8 mouse cellular contexts compared by ENCODE assay signal in the genomic region with DNA sequence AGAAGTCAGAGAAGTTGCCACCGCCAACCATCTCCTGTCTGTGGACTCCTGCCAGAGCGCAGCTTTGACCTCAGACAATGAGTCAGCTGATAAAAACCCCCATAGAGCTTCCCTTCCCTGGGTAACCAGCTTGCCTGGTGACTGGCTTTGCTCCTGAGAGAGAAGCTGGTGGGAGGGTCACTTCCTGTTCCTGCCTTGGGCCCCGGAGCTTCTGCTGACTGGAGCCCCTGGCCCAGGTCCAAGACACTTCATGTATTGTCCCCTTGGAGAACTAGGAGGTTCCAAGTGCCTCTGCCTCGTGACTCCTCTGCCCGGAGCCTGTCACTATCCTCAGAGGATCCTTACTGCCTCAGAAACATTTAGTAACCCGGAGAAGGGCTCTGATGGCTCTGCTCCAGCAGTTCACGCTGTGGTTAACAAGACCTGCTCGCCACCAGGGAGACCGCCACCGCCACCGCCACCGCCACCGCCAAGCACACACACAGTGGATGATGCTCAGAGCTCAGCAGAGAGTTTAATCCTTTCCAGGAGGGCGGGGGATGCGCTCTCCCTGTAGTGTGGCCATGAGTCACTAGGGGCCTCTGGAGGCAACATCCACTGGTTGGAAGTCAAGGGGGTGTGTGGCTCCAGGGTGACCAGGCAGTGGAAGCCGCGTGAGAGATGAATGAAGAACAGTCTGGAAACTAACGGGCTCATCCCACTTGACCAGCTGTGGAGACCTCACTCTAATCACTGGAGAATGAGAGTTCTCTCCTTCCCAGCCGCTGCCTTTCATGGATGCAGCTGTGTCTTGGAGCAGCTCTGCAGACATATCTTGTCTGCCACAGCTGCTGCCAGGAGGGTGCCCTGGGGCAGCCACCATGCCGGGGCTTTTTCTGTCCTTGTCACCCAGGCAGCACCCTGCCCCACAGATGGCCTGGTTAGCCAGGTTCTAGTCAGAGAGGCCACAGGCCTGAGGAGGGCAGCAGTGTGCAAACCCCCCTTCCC. TPM values are rescaled to one million over a fixed set of nuclear protein-coding genes. Genes with fewer than 3 reads are reported as not detected.
DNase-seq lines count a peak whose midpoint lies in the region; ATAC-seq and TF ChIP-seq lines count a peak whose summit lies in the region.

No protein-coding gene starts in this region.

- peak overlapping the region; percentile 5; the same call in 1 of the 2 replicates for H3K4me3 ChIP-seq in forebrain, embryonic 13.5 days
- H3K4me3 ChIP-seq in heart, postnatal 0 days (ENCODE audit: low read depth, low read length), result 0 out of 2 replicates have a peak overlapping the region, but pooled peaks have one; percentile 2
- peak overlapping the region; percentile 8; the same call in 1 of the 2 replicates for H3K4me3 ChIP-seq in lung, embryonic 15.5 days
- no peak overlapping the region for H3K4me3 ChIP-seq in olfactory bulb, adult 2 months (ENCODE audit: insufficient read depth, low read depth, low read length)

- 9% methylated on average over 20 of the region's 20 CpGs for WGBS in forebrain, embryonic 13.5 days
- WGBS in heart, postnatal 0 days, result 4% methylated on average over 20 of the region's 20 CpGs
- WGBS in lung, embryonic 15.5 days, result 21% methylated on average over 20 of the region's 20 CpGs
- 3% methylated on average over 20 of the region's 20 CpGs for WGBS in olfactory bulb, adult 2 months

- H3K27ac ChIP-seq in forebrain, embryonic 13.5 days, result peak overlapping the region; percentile 94
- peak overlapping the region; percentile 84 for H3K27ac ChIP-seq in heart, postnatal 0 days (ENCODE audit: low read depth)
- H3K27ac ChIP-seq in lung, embryonic 15.5 days, result peak overlapping the region; percentile 88
- peak overlapping the region; percentile 83 for H3K27ac ChIP-seq in olfactory bulb, adult 2 months (ENCODE audit: insufficient read depth, low read depth, low read length)

- ATAC-seq in forebrain, embryonic 13.5 days, result peak; percentile 19; the same call in 1 of the 2 replicates
- peak; percentile 82 for ATAC-seq in heart, postnatal 0 days (ENCODE audit: insufficient read depth, low read depth)
- peak; percentile 75 for ATAC-seq in lung, embryonic 15.5 days (ENCODE audit: borderline replicate concordance, extremely low read depth, low FRiP score, low TSS enrichment)

- H3K27me3 ChIP-seq in forebrain, embryonic 13.5 days, result no peaks in the 10 kb centered on the region
- H3K27me3 ChIP-seq in heart, postnatal 0 days (ENCODE audit: control insufficient read depth, insufficient read depth, low read length), result no peaks in the 10 kb centered on the region
- H3K27me3 ChIP-seq in lung, embryonic 15.5 days, result no peaks in the 10 kb centered on the region

- TF ChIP-seq EP300 in heart, postnatal 0 days (IDR thresholded peaks at IDR 0.05; ENCODE audit: low read depth), result peak; percentile 72; the same call in 1 of the 2 replicates

- peak; percentile 39 for TF ChIP-seq CTCF in heart, postnatal 0 days (IDR thresholded peaks at IDR 0.05; ENCODE audit: low read depth)
- no peak; the same call in 1 of the 2 replicates for TF ChIP-seq CTCF in olfactory bulb, adult 2 months (IDR thresholded peaks at IDR 0.05; ENCODE audit: insufficient read depth, low read depth, low read length)

- H3K36me3 ChIP-seq in forebrain, embryonic 13.5 days (ENCODE audit: poor library complexity, severe bottlenecking), result peaks cover 41% of the 10 kb centered on the region
- H3K36me3 ChIP-seq in heart, postnatal 0 days (replicated peaks; ENCODE audit: control insufficient read depth, insufficient read depth, low read length), result peaks cover 36% of the 10 kb centered on the region
- peaks cover 37% of the 10 kb centered on the region for H3K36me3 ChIP-seq in lung, embryonic 15.5 days

- peaks cover 84% of the 10 kb centered on the region for H3K4me1 ChIP-seq in forebrain, embryonic 13.5 days
- peaks cover 26% of the 10 kb centered on the region for H3K4me1 ChIP-seq in heart, postnatal 0 days (ENCODE audit: control insufficient read depth, insufficient read depth)
- peaks cover 50% of the 10 kb centered on the region for H3K4me1 ChIP-seq in lung, embryonic 15.5 days
- peaks cover 73% of the 10 kb centered on the region for H3K4me1 ChIP-seq in olfactory bulb, adult 2 months (ENCODE audit: control insufficient read depth, insufficient read depth, low read length)

- H3K4me2 ChIP-seq in forebrain, embryonic 13.5 days, result peak overlapping the region; percentile 27
- peak overlapping the region; percentile 46 for H3K4me2 ChIP-seq in heart, postnatal 0 days (ENCODE audit: low read depth, low read length)
- H3K4me2 ChIP-seq in lung, embryonic 15.5 days, result peak overlapping the region; percentile 34

- H3K9ac ChIP-seq in forebrain, embryonic 13.5 days, result peak overlapping the region; percentile 36
- H3K9ac ChIP-seq in heart, postnatal 0 days (replicated peaks; ENCODE audit: low read depth, low read length), result no peak overlapping the region
- no peak overlapping the region for H3K9ac ChIP-seq in lung, embryonic 15.5 days

- no peaks in the 10 kb centered on the region for H3K9me3 ChIP-seq in forebrain, embryonic 13.5 days (replicated peaks)
- H3K9me3 ChIP-seq in heart, postnatal 0 days (replicated peaks; ENCODE audit: control insufficient read depth, low read length), result no peaks in the 10 kb centered on the region
- H3K9me3 ChIP-seq in lung, embryonic 15.5 days, result no peaks in the 10 kb centered on the region

- peak; percentile 61 for DNase-seq in ES-CJ7 (ENCODE audit: low read depth, low spot score)
- peak; percentile 89 to 94 for DNase-seq in adrenal gland, postnatal 36 days
- peak; percentile 95 for DNase-seq in heart, postnatal 0 days (ENCODE audit: low spot score)
- DNase-seq in kidney, postnatal 25 days, result peak; percentile 95 to 96
- peak; percentile 56 for DNase-seq in yolk sac, embryonic 10.5 days (ENCODE audit: low spot score)

- no peak for TF ChIP-seq POLR2A in olfactory bulb, adult 2 months (IDR thresholded peaks at IDR 0.05; ENCODE audit: insufficient read depth, low read depth, low read length)

RNA-seq across cellular contexts. Expression of gene Gins2, which starts 25.0 kb away (rescaled TPM):
- total RNA-seq in adrenal gland, postnatal 36 days (2021), result 10 to 100 TPM in 1 of 2 experiments, 1 to 10 TPM in 1; 6.3 to 11.0 TPM
- 66.9 and 79.8 TPM in 2 replicates for polyA plus RNA-seq in forebrain, embryonic 13.5 days (2015; fragmentation: Nextera tagmentation; extraction: Ambion mirVana)
- total RNA-seq in heart, postnatal 0 days (2014; rRNA removed; ENCODE audit: low replicate concordance), result 29.8 and 52.1 TPM in 2 replicates
- polyA plus RNA-seq in heart, postnatal 0 days (2015; fragmentation: Nextera tagmentation; extraction: Ambion mirVana), result 19.3 and 23.8 TPM in 2 replicates
- 117 and 124 TPM in 2 replicates for polyA plus RNA-seq in lung, embryonic 15.5 days (2015; fragmentation: Nextera tagmentation; extraction: Ambion mirVana)
- not detected in 2 replicates for polyA plus RNA-seq in olfactory bulb, adult 2 months (2012; ENCODE audit: insufficient read depth, insufficient read length, low replicate concordance, missing spikeins)

Comparison
In these comparisons a context has a peak if more than half of its experiments do, and no peak if none do; other contexts are left out.
1. ATAC-seq: peak in every context shown above with its lines; median percentile 82 in heart, postnatal 0 days; 75 in lung, embryonic 15.5 days; 19 in forebrain, embryonic 13.5 days.
2. RNA of gene Gins2, which starts 25.0 kb away (polyA plus RNA-seq): 117 to 124 TPM in lung, embryonic 15.5 days, 66.9 to 79.8 TPM in forebrain, embryonic 13.5 days and 19.3 to 23.8 TPM in heart, postnatal 0 days; not detected in olfactory bulb, adult 2 months; every median in the first group is over 10 times any median in the second.
3. Peak in every context shown above with its lines, with median percentiles within 50 percentile points of each other: DNase-seq, H3K27ac ChIP-seq and H3K4me2 ChIP-seq.